Mouse (Mus musculus) midbrain, embryonic 12.5 days (tissue): ENCODE data around the gene Smad3. TPM values are rescaled to one million over a fixed set of nuclear protein-coding genes. Genes with fewer than 3 reads are reported as not detected.

Experiments
- ATAC-seq: fragments of 200-750 bp; cut with Nextera tagmentation; 2 replicates; pipeline ENCODE4 v1.8.0; 2017; ENCODE audit warnings: low read depth, moderate TSS enrichment, moderate library complexity; ENCODE audit not compliant: low FRiP score
- H3K27ac ChIP-seq: fragments of 300-500 bp; sonication (generic); replicated peaks from 2 replicates; pipeline ENCODE4 v1.5.1; 2016; ENCODE audit warnings: mild to moderate bottlenecking
- H3K27me3 ChIP-seq: fragments of 300-500 bp; sonication (generic); 2 replicates; pipeline ENCODE4 v1.6.1; 2016; ENCODE audit warnings: mild to moderate bottlenecking
- H3K36me3 ChIP-seq: fragments of 300-500 bp; sonication (generic); 2 replicates; pipeline ENCODE4 v1.6.1; 2016
- H3K4me1 ChIP-seq: fragments of 300-500 bp; sonication (generic); 2 replicates; pipeline ENCODE4 v1.6.1; 2016
- H3K4me2 ChIP-seq: fragments of 300-500 bp; sonication (generic); replicated peaks from 2 replicates; pipeline ENCODE4 v1.6.1; 2016; ENCODE audit warnings: mild to moderate bottlenecking, moderate library complexity
- H3K4me3 ChIP-seq: fragments of 300-500 bp; sonication (generic); 2 replicates; pipeline ENCODE4 v1.5.1; 2016; ENCODE audit warnings: mild to moderate bottlenecking
- H3K9ac ChIP-seq: fragments of 300-500 bp; sonication (generic); replicated peaks from 2 replicates; pipeline ENCODE4 v1.6.1; 2016; ENCODE audit warnings: mild to moderate bottlenecking, moderate library complexity
- H3K9me3 ChIP-seq: fragments of 300-500 bp; sonication (generic); 2 replicates; pipeline ENCODE4 v1.6.1; 2016; ENCODE audit warnings: mild to moderate bottlenecking
- WGBS: fragments of 180-500 bp; shearing (Covaris S2); methylation state at CpG from one replicate; pipeline ENCODE4 v1.1.7; 2016; 5-methylcytosine and 5-hydroxymethylcytosine counted together
- polyA plus RNA-seq: library from polyadenylated mRNA; unstranded; fragments of >200 nt; fragmentation: Nextera tagmentation; extraction: Ambion mirVana; gene quantifications from 2 replicates; pipeline ENCODE4 v1.2.1, GENCODE M21; 2016

The Smad3 gene
- polyA plus RNA-seq, 1 experiment from 2014 or later = 31.2 TPM

- no peak overlapping the region for H3K9ac ChIP-seq
- H3K4me3 ChIP-seq = no peak overlapping the region
- no peak overlapping the region for H3K27ac ChIP-seq
- H3K4me2 ChIP-seq = no peak overlapping the region
- H3K4me1 ChIP-seq = peaks cover 26% of the 10 kb centered on the region
- H3K9me3 ChIP-seq = no peaks in the 10 kb centered on the region
- 8% methylated on average over 2 of the region's 2 CpGs for WGBS
- H3K36me3 ChIP-seq = no peaks in the 10 kb centered on the region
- no peak for ATAC-seq
- H3K27me3 ChIP-seq = peaks cover 15% of the 10 kb centered on the region
These were observed 29.3 kb upstream of the Smad3 start for GRCm38 (mm10) chr9:63787086-63787485.

DNA sequence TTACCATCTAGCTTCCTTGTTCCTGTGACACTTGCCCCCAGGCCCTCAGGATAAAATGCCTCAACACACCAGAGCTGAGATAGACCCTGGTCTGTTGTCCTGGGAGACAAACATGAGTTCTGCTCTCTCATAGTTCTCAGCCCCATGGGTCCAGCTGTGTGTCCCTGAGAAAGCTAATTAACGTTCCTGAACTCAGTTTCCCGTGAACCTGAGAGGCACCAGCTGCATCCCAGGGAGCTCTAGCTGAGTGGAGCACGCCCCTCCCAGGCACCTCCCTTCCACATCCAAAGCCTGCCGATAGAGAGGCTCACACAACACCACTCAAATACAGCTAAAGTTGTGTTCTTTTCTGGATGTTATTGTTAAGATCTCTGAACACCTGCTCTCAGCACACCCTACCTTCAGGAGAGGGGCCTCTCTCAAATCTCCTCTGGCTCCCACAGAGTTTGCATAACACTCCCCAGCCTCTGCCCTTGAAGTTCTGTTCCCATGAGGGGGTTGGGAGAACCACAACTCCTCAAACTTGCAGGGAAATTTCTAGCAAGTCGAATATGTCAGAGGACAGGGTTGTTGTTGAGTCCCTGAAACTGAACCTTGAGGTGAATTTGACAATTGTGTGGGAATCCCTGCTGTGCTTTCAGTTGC is 28.4 kb upstream of the Smad3 start:
- WGBS = 17% methylated on average over 5 of the region's 5 CpGs
- Histone ChIP-seq H3K4me2 (no peak overlapping the region), H3K4me3 (no peak overlapping the region), H3K27ac (no peak overlapping the region), H3K27me3 (peaks cover 20% of the 10 kb centered on the region), H3K9me3 (no peaks in the 10 kb centered on the region), H3K36me3 (no peaks in the 10 kb centered on the region), H3K4me1 (peaks cover 27% of the 10 kb centered on the region), H3K9ac (no peak overlapping the region)
- ATAC-seq = no peak

GRCm38 (mm10) chr9:63785492-63785891 is 27.7 kb upstream of the Smad3 start:
- no peak overlapping the region for H3K4me2 ChIP-seq
- peaks cover 30% of the 10 kb centered on the region for H3K4me1 ChIP-seq
- H3K27me3 ChIP-seq = peaks cover 20% of the 10 kb centered on the region
- no peak for ATAC-seq
- no peak overlapping the region for H3K4me3 ChIP-seq
- no peaks in the 10 kb centered on the region for H3K9me3 ChIP-seq
- no peak overlapping the region for H3K9ac ChIP-seq
- no peak overlapping the region for H3K27ac ChIP-seq
- 69% methylated on average over 5 of the region's 5 CpGs for WGBS
- H3K36me3 ChIP-seq = no peaks in the 10 kb centered on the region

DNA sequence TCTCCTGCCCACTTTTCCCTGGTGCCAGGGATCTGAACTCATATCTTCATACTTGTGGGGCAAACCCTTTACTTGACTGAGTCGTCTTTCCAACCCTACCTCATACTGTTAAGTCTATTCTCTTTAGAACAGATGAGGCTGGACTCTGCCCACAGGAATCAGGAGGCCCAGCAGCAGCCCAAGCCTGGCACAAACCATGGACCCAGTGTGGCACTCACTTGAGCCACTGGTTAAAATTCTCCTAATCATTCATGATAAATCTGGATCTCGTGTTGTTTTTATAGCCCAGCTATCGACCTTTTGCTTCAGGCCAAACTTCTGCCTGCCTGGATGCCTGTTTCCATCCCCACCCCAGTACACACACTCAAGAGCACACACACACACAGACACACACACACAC is 26.8 kb upstream of the Smad3 start:
- H3K9ac ChIP-seq = no peak overlapping the region
- H3K4me1 ChIP-seq = peaks cover 36% of the 10 kb centered on the region
- ATAC-seq = no peak
- 95% methylated on average over 3 of the region's 3 CpGs for WGBS
- H3K4me2 ChIP-seq = no peak overlapping the region
- peaks cover 20% of the 10 kb centered on the region for H3K27me3 ChIP-seq
- H3K27ac ChIP-seq = no peak overlapping the region
- H3K36me3 ChIP-seq = no peaks in the 10 kb centered on the region
- H3K9me3 ChIP-seq = no peaks in the 10 kb centered on the region
- no peak overlapping the region for H3K4me3 ChIP-seq

- Histone ChIP-seq H3K36me3 (no peaks in the 10 kb centered on the region), H3K4me2 (no peak overlapping the region), H3K4me1 (peaks cover 36% of the 10 kb centered on the region), H3K27ac (no peak overlapping the region), H3K27me3 (peaks cover 20% of the 10 kb centered on the region), H3K4me3 (no peak overlapping the region), H3K9me3 (no peaks in the 10 kb centered on the region), H3K9ac (no peak overlapping the region)
- ATAC-seq = no peak
- 34% methylated on average over 4 of the region's 4 CpGs for WGBS
These were observed 24.9 kb upstream of the Smad3 start for GRCm38 (mm10) chr9:63782744-63783143.

DNA sequence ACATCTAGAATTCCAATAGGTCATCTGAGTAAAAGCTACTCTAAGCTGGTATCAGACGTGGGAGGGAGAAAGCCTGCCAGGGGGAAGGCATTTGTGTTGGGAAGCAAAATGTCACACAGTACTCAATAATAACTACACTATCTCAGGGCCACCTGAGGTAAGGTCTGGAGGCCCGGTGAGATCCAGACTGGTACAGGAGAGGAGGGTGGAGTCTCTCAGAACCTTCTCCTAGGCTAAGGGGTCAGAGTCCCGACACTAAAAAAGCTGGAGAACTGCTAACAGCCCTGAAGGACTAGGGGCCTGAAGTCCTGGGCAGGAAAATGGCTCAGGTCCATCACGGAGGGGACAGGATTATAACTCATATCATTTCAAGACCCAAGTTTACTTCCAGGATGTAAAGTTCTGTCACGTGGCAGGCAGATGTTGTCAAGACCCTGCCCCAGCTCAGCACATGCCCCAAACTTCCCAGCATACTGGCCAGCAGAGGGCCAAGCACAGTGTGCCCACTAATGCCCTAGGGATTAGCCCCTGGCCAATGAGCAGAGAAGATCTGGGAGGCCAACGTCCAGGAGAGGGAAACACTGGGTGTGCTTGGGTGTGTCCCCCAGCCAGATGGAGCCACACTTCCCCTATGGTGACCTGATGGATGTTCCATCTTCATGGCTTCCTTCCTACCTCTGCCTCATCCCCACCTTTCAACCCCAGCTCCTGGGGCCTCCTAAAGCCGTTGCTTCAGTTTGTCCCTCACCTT is 24.1 kb upstream of the Smad3 start:
- no peak overlapping the region for H3K4me3 ChIP-seq
- 70% methylated on average over 7 of the region's 7 CpGs for WGBS
- H3K9ac ChIP-seq = no peak overlapping the region
- no peak overlapping the region for H3K27ac ChIP-seq
- ATAC-seq = no peak
- H3K36me3 ChIP-seq = no peaks in the 10 kb centered on the region
- peaks cover 20% of the 10 kb centered on the region for H3K27me3 ChIP-seq
- H3K9me3 ChIP-seq = no peaks in the 10 kb centered on the region
- H3K4me2 ChIP-seq = no peak overlapping the region
- H3K4me1 ChIP-seq = peaks cover 35% of the 10 kb centered on the region

DNA sequence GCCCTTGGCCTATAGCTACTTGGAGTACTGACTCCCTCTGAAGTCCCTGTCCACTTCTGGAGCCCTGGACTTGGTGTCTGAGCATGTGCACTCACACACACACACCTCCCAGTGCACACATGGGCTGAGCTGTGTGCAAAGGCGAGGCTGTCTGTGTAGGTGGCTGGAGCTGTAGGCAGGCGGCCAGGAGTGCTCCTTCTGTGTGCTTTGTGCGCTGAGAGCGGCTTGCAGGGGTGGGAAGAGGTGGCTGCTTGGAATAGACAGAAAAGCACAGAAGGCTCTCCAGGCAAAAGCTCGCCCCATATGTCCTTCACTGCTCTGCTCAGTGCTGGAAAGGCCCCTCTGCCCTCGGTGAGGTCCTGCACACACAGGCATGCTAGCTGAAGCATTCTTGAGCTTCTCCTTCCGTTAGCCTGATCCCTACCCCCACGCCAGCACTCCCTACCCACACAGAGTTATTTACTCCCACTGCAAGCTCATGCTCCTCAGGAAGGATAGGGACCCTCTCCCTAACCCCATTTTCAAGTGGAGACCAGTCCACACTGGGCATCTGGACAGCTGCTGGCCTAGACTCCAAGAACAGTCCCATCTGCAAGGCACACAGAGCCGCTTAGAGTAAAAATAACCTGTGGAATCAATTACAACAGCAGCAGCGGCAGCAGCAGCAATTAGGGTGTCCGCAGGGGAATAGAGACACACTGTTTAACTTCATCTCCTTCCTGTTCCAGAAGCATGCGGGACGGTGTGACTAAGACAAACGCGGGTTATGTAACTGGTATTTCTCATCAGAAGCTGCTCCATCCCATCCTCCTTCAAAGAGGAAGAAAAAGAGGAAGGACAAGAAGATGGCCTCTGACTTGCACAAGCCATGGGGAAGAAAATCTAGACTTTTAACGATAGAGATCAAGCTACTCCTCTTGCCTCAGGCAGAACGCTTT is 22.4 kb upstream of the Smad3 start:
- 64% methylated on average over 17 of the region's 17 CpGs for WGBS
- ATAC-seq = no peak
- no peak overlapping the region for H3K27ac ChIP-seq

GRCm38 (mm10) chr9:63776735-63777134 is 18.9 kb upstream of the Smad3 start:
- Histone ChIP-seq H3K27ac (no peak overlapping the region), H3K36me3 (no peaks in the 10 kb centered on the region), H3K9me3 (no peaks in the 10 kb centered on the region), H3K4me1 (peaks cover 8% of the 10 kb centered on the region), H3K4me3 (no peak overlapping the region), H3K9ac (no peak overlapping the region), H3K4me2 (no peak overlapping the region), H3K27me3 (peaks cover 5% of the 10 kb centered on the region; the same call in 1 of the 2 replicates)
- no peak for ATAC-seq
- WGBS = 81% methylated on average over 3 of the region's 3 CpGs

More for the DNA sequence above, 22.4 kb upstream of the Smad3 start:
- Histone ChIP-seq H3K9ac (no peak overlapping the region), H3K4me2 (no peak overlapping the region), H3K27me3 (peaks cover 16% of the 10 kb centered on the region), H3K9me3 (no peaks in the 10 kb centered on the region), H3K4me1 (peaks cover 22% of the 10 kb centered on the region), H3K36me3 (no peaks in the 10 kb centered on the region), H3K4me3 (no peak overlapping the region)

- no peaks in the 10 kb centered on the region for H3K27me3 ChIP-seq
- H3K9ac ChIP-seq = no peak overlapping the region
- no peaks in the 10 kb centered on the region; the same call in 1 of the 2 replicates for H3K4me1 ChIP-seq
- no peak for ATAC-seq
- no peaks in the 10 kb centered on the region for H3K9me3 ChIP-seq
- H3K36me3 ChIP-seq = no peaks in the 10 kb centered on the region
- H3K4me3 ChIP-seq = no peak overlapping the region
- WGBS = 84% methylated on average over 6 of the region's 6 CpGs
- H3K27ac ChIP-seq = no peak overlapping the region
- H3K4me2 ChIP-seq = no peak overlapping the region
These were observed 17.2 kb upstream of the Smad3 start for GRCm38 (mm10) chr9:63774854-63775483.

DNA sequence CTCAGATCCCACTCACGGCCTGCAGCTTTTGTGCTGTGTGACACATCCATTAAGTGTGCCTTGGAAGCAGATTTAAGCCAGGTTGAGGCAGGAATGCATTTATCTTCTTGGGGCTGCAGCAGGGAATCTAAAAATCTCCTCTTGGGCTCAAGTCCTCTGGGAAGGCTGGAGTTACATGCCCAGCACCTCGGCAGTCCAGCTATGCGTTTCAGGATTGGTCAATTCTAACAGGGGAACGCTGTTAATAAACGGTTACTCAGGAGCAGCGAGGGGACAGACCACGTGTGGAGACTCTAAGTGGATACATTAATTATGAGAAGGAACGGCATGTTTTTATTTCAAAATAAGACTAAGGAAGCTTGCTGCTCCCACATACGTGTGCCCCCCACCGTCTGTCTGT is 14.7 kb upstream of the Smad3 start:
- no peaks in the 10 kb centered on the region for H3K36me3 ChIP-seq
- 65% methylated on average over 10 of the region's 10 CpGs for WGBS
- no peaks in the 10 kb centered on the region for H3K27me3 ChIP-seq
- no peak overlapping the region for H3K4me3 ChIP-seq
- no peak overlapping the region for H3K27ac ChIP-seq
- ATAC-seq = no peak
- H3K4me2 ChIP-seq = no peak overlapping the region
- H3K9ac ChIP-seq = no peak overlapping the region
- H3K4me1 ChIP-seq = no peaks in the 10 kb centered on the region; the same call in 1 of the 2 replicates
- 0 out of 2 replicates have a peak, but pooled peaks cover 5% of the 10 kb centered on the region for H3K9me3 ChIP-seq

GRCm38 (mm10) chr9:63771676-63772075 is 13.9 kb upstream of the Smad3 start:
- WGBS = 60% methylated on average over 5 of the region's 5 CpGs
- Histone ChIP-seq H3K27ac (no peak overlapping the region), H3K36me3 (no peaks in the 10 kb centered on the region), H3K4me2 (no peak overlapping the region), H3K9me3 (0 out of 2 replicates have a peak, but pooled peaks cover 5% of the 10 kb centered on the region), H3K4me3 (no peak overlapping the region), H3K4me1 (no peaks in the 10 kb centered on the region; the same call in 1 of the 2 replicates), H3K27me3 (no peaks in the 10 kb centered on the region), H3K9ac (no peak overlapping the region)
- no peak for ATAC-seq
